Mouse (Mus musculus) neural tube, embryonic 14.5 days (tissue): Measurements from ENCODE around the gene Aven. TPM values are rescaled to one million over a fixed set of nuclear protein-coding genes. Genes with fewer than 3 reads are reported as not detected.
A peak's percentile ranks its signal among the peaks of the same experiment; 100 is the strongest.

ENCODE experiments used
- ATAC-seq: fragments of 200-750 bp; cut with Nextera tagmentation; 2 replicates; pipeline ENCODE4 v1.8.0; 2017; ENCODE audit warnings: low read depth, mild to moderate bottlenecking, moderate TSS enrichment, moderate library complexity
- H3K27ac ChIP-seq: fragments of 300-500 bp; sonication (generic); 2 replicates; pipeline ENCODE4 v1.5.1; 2014; ENCODE audit warnings: low read depth, mild to moderate bottlenecking, control low read depth, low read length, moderate library complexity, mixed read lengths
- H3K27me3 ChIP-seq: fragments of 300-500 bp; sonication (generic); 2 replicates; pipeline ENCODE4 v1.6.1; 2014; ENCODE audit warnings: low read length; ENCODE audit not compliant: control insufficient read depth, insufficient read depth
- H3K36me3 ChIP-seq: fragments of 300-500 bp; sonication (generic); 2 replicates; pipeline ENCODE4 v1.6.1; 2014; ENCODE audit warnings: low read length, mixed read lengths; ENCODE audit not compliant: control insufficient read depth, insufficient read depth
- H3K4me1 ChIP-seq: fragments of 300-500 bp; sonication (generic); 2 replicates; pipeline ENCODE4 v1.6.1; 2014; ENCODE audit warnings: low read length; ENCODE audit not compliant: control insufficient read depth, insufficient read depth
- H3K4me2 ChIP-seq: fragments of 300-500 bp; sonication (generic); 2 replicates; pipeline ENCODE4 v1.6.1; 2014; ENCODE audit warnings: mild to moderate bottlenecking, low read depth, low read length, control low read depth
- H3K4me3 ChIP-seq: fragments of 300-500 bp; sonication (generic); 2 replicates; pipeline ENCODE4 v1.5.1; 2014; ENCODE audit warnings: low read depth, low read length, control low read depth, mixed read lengths
- H3K9ac ChIP-seq: fragments of 300-500 bp; sonication (generic); replicated peaks from 2 replicates; pipeline ENCODE4 v1.6.1; 2014; ENCODE audit warnings: low read depth, mild to moderate bottlenecking, control low read depth, low read length, mixed read lengths
- H3K9me3 ChIP-seq: fragments of 300-500 bp; sonication (generic); 2 replicates; pipeline ENCODE4 v1.6.1; 2016; ENCODE audit warnings: low read length; ENCODE audit not compliant: control insufficient read depth
- WGBS: fragments of 180-500 bp; shearing (Covaris S2); extraction: QIAGEN DNeasy Blood & Tissue Kit; methylation state at CpG from one replicate; pipeline ENCODE4 v1.1.7; 2014; 5-methylcytosine and 5-hydroxymethylcytosine counted together
- polyA plus RNA-seq: library from polyadenylated mRNA; unstranded; fragments of >200 nt; fragmentation: Nextera tagmentation; extraction: Ambion mirVana; gene quantifications from 2 replicates; pipeline ENCODE4 v1.2.1, GENCODE M21; 2014

Aven gene
- polyA plus RNA-seq, 1 experiment from 2014 or later = 3.3 TPM

DNA sequence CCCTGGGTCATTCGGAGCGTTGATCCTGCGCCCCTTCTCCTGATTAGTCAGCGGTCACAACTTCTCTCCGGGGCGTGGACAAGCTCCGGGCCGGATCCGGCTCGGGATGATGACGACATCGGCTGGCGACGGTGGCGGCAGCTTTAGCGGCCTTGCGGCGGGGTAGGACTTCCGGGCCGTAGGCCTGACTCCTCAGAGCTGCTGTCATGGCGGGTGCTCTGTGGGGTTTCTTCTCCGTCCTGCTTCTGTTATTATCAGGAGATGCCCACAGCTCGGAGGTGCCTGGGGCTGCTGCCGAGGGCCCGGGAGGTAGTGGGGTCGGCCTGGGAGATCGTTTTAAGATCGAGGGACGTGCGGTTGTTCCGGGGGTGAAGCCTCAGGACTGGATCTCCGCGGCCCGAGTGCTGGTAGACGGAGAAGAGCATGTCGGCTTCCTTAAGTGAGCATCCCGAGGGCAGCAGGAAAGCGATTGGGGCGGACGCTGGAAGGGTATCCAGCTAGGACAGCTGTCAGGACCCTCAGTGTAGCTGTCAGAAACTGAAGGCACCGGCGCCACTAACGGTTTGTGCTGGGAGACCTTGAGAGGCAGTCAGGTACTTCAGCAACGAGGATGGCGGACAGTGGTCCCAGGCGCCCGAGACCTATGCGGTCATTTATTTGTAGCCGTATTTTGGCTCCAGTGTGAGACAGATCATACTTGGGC, 37.8 kb upstream of the Aven start, which contains the start of gene Emc7:
Emc7 (plus strand) TSS at position 136 of the 703 bp plus-strand sequence.
- H3K36me3 ChIP-seq = no peaks in the 10 kb centered on the region
- peak within 1 kb of the TSS; percentile 92 for H3K9ac ChIP-seq
- WGBS = under 1% methylated on average over 49 of the region's 49 CpGs
- peak within 1 kb of the TSS; percentile 85 for H3K4me2 ChIP-seq
- peaks cover 13% of the 10 kb centered on the region for H3K4me1 ChIP-seq
- peak within 1 kb of the TSS; percentile 92 for H3K4me3 ChIP-seq
- H3K27me3 ChIP-seq = no peaks in the 10 kb centered on the region
- H3K27ac ChIP-seq = peak within 1 kb of the TSS; percentile 85
- no peaks in the 10 kb centered on the region for H3K9me3 ChIP-seq
- ATAC-seq = peak; percentile 99

DNA sequence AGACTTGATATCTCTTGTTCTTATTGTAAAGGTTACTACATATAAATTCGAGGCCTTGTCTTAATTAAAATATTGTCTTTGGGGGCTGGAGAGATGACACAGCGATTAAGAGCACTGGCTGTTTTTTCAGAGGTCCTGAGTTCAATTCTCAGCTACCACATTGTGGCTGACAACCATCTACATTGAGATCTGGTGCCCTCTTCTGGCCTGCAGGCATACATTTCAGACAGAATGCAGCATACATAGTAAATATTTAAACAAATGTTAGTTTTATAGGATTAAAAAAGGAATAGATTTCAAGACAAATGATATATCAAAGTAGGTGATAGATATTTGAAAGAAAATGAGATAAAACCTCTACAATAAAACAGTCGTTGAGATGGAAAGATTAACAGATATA, 32.2 kb upstream of the Aven start:
- 90% methylated on average over 3 of the region's 3 CpGs for WGBS
- Histone ChIP-seq H3K4me1 (peaks cover 9% of the 10 kb centered on the region), H3K4me2 (no peak overlapping the region), H3K27ac (no peak overlapping the region), H3K9me3 (no peaks in the 10 kb centered on the region), H3K9ac (no peak overlapping the region), H3K27me3 (no peaks in the 10 kb centered on the region), H3K4me3 (no peak overlapping the region), H3K36me3 (peaks cover 11% of the 10 kb centered on the region; the same call in 1 of the 2 replicates)
- no peak for ATAC-seq

- no peak overlapping the region for H3K4me2 ChIP-seq
- no peak for ATAC-seq
- no peaks in the 10 kb centered on the region for H3K4me1 ChIP-seq
- H3K9ac ChIP-seq = no peak overlapping the region
- no peak overlapping the region for H3K4me3 ChIP-seq
- no peak overlapping the region for H3K27ac ChIP-seq
- H3K9me3 ChIP-seq = no peaks in the 10 kb centered on the region
- H3K36me3 ChIP-seq = peaks cover 9% of the 10 kb centered on the region; the same call in 1 of the 2 replicates
- H3K27me3 ChIP-seq = no peaks in the 10 kb centered on the region
These were observed 23.2 kb upstream of the Aven start for GRCm38 (mm10) chr2:112469542-112469941.

DNA sequence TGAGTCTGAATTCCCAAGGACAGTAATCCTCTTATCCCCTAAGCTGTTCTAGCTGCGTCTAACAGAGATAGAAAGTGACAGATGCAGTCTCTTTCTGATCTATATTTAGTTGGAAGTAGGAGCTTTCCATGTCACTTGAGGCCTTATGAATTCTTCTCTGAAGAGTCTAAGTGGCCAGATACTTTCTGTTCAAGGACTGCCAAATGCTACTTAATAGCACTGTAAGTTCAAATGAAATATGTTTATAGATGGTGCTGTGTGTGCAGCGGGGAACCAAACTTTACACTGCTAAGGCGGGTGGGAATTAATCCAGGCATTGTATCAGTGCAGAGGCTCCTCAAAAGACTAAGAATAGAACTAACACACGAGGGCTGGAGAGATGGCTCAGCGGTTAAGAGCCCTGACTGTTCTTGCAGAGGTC, 21.8 kb upstream of the Aven start:
- 85% methylated on average over 5 of the region's 5 CpGs for WGBS
- H3K36me3 ChIP-seq = peaks cover 6% of the 10 kb centered on the region; the same call in 1 of the 2 replicates
- no peak overlapping the region for H3K9ac ChIP-seq
- H3K27me3 ChIP-seq = no peaks in the 10 kb centered on the region
- H3K27ac ChIP-seq = no peak overlapping the region
- no peaks in the 10 kb centered on the region for H3K9me3 ChIP-seq
- ATAC-seq = no peak
- no peak overlapping the region for H3K4me3 ChIP-seq
- no peaks in the 10 kb centered on the region for H3K4me1 ChIP-seq
- no peak overlapping the region for H3K4me2 ChIP-seq

GRCm38 (mm10) chr2:112472076-112472475, 20.7 kb upstream of the Aven start:
- no peak for ATAC-seq
- 89% methylated on average over 2 of the region's 2 CpGs for WGBS
- H3K4me1 ChIP-seq = no peaks in the 10 kb centered on the region

GRCm38 (mm10) chr2:112474997-112475724, 17.6 kb upstream of the Aven start:
- Histone ChIP-seq H3K27me3 (no peaks in the 10 kb centered on the region), H3K4me3 (no peak overlapping the region), H3K4me2 (no peak overlapping the region), H3K9ac (no peak overlapping the region), H3K36me3 (no peaks in the 10 kb centered on the region), H3K9me3 (no peaks in the 10 kb centered on the region), H3K4me1 (no peaks in the 10 kb centered on the region), H3K27ac (no peak overlapping the region)
- 83% methylated on average over 5 of the region's 5 CpGs for WGBS
- ATAC-seq = no peak

More at GRCm38 (mm10) chr2:112472076-112472475, 20.7 kb upstream of the Aven start:
- no peak overlapping the region for H3K9ac ChIP-seq
- H3K27ac ChIP-seq = no peak overlapping the region
- H3K4me3 ChIP-seq = no peak overlapping the region
- no peaks in the 10 kb centered on the region for H3K9me3 ChIP-seq
- peaks cover 3% of the 10 kb centered on the region; the same call in 1 of the 2 replicates for H3K36me3 ChIP-seq
- no peaks in the 10 kb centered on the region for H3K27me3 ChIP-seq
- H3K4me2 ChIP-seq = no peak overlapping the region

DNA sequence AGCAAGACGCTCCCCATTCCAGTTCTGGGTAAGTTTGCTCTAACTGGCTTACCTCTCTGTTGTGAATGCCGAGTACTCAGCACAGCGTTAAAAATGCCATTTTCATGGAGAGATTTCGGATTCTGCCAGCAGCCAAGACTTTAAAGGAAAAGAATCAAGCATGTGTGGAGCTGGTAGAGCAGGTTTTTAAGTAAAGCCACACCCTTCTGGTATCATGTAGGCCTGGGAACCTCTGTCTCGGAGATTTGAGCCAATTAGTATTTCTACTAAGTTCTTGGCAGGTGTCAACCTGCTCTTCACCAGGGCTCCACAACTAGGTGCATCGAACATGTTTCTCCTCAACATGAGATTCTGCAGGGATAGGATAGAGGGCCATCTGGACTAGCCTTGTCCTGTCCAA, 16.2 kb upstream of the Aven start:
- Histone ChIP-seq H3K4me3 (no peak overlapping the region), H3K27ac (no peak overlapping the region), H3K9ac (no peak overlapping the region), H3K9me3 (no peaks in the 10 kb centered on the region), H3K4me1 (no peaks in the 10 kb centered on the region), H3K27me3 (no peaks in the 10 kb centered on the region), H3K4me2 (no peak overlapping the region), H3K36me3 (no peaks in the 10 kb centered on the region)
- WGBS = 84% methylated on average over 6 of the region's 6 CpGs
- ATAC-seq = no peak

- no peaks in the 10 kb centered on the region for H3K4me1 ChIP-seq
- H3K27ac ChIP-seq = no peak within 1 kb of the TSS
- WGBS = 90% methylated on average over 5 of the region's 5 CpGs
- ATAC-seq = no peak
- H3K4me3 ChIP-seq = no peak within 1 kb of the TSS
- H3K4me2 ChIP-seq = no peak within 1 kb of the TSS
- no peaks in the 10 kb centered on the region for H3K27me3 ChIP-seq
- no peaks in the 10 kb centered on the region for H3K36me3 ChIP-seq
- H3K9me3 ChIP-seq = no peaks in the 10 kb centered on the region
- H3K9ac ChIP-seq = no peak within 1 kb of the TSS
These were observed 12.1 kb upstream of the Aven start, which contains the start of gene Chrm5 for GRCm38 (mm10) chr2:112480669-112481068. Gene Chrm5 (minus strand): TSS chr2:112480769.

- H3K9me3 ChIP-seq = no peaks in the 10 kb centered on the region
- peak; percentile 63; the same call in 1 of the 2 replicates for ATAC-seq
- 0% methylated on average over 2 of the region's 2 CpGs for WGBS
- H3K27me3 ChIP-seq = no peaks in the 10 kb centered on the region
- H3K27ac ChIP-seq = no peak overlapping the region
- no peak overlapping the region for H3K4me3 ChIP-seq
- no peak overlapping the region for H3K9ac ChIP-seq
- no peak overlapping the region for H3K4me2 ChIP-seq
- no peaks in the 10 kb centered on the region for H3K36me3 ChIP-seq
- no peaks in the 10 kb centered on the region for H3K4me1 ChIP-seq
These were observed 11.2 kb upstream of the Aven start for GRCm38 (mm10) chr2:112481564-112481963.
